Mouse (Mus musculus) brain, embryonic 14.5 days (tissue): ENCODE measurements at regions not wholly inside any gene's neighbourhood (a gene's known extent, or its start where the extent isn't known, plus 50 kb on each side); places are given as distances from the start of the nearest gene placed in this dataset.

Source experiments
- CTCF ChIP-seq: fragments of 200-500 bp; IDR thresholded peaks from 2 replicates; pipeline ENCODE4 v1.5.1; 2012; ENCODE audit warnings: inconsistent platforms, mild to moderate bottlenecking, moderate library complexity, borderline replicate concordance; ENCODE audit not compliant: insufficient read depth, insufficient read length; ENCODE audit errors: extremely low read depth
- POLR2A ChIP-seq: fragments of 200-500 bp; IDR thresholded peaks from 2 replicates; pipeline ENCODE4 v1.6.1; 2012; ENCODE audit warnings: mild to moderate bottlenecking, inconsistent platforms, borderline replicate concordance; ENCODE audit not compliant: poor library complexity, insufficient read depth, insufficient read length, severe bottlenecking; ENCODE audit errors: extremely low read depth

- TF ChIP-seq CTCF (no peak), POLR2A (no peak)
Measured at GRCm38 (mm10) chr10:42069751-42070150, 51.5 kb upstream of the Armc2 start.
